Mouse (Mus musculus) skeletal muscle tissue, adult 2 months (tissue): Measurements from ENCODE around the gene Slc35c1.

ENCODE experiments used
- DNase-seq: peaks from one replicate; pipeline ENCODE4 v3.0.0-alpha.2; 2012; ENCODE audit warnings: low read depth, low spot score

Slc35c1 gene

DNA sequence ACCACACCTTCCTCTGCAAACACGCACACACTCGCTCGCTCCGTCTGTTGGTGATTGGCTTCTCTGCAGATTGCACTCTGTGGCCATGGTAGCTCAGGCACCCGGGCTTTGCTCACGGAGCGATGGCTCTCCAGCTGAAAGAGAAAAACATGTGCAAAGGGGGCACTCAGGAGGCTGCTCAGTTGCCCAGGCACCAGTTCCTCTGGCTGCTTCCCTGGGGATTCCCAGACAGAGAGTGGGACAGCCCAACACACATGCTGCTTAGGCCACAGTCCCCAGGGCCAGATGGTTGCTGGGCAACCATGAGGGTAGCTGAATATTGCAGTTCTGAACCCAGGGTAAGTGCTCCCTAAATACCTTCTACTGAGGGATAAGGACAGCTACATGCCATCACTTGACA lies 54.7 kb downstream of the Slc35c1 start:
- DNase-seq = no peak

DNA sequence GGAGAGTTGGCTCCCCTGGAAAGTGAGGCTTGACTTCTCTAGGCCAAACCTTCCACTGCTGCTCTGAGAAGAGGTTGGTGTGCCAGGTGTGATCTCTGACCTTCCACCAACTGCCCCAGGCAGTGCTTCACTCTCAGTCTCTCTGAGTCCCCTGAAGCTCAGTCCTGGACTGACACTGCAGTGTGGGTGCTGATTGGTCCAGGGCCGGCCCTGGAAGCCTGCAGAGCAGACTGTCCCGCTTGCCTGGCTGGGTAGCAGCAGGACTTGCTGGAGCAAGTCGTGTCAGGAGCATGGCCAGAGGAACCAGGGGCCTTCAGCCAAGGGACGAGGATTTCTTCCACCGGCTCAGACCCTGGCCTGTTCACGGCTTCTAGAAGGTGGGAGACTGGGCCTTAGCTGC lies 55.6 kb downstream of the Slc35c1 start:
- DNase-seq = no peak

DNA sequence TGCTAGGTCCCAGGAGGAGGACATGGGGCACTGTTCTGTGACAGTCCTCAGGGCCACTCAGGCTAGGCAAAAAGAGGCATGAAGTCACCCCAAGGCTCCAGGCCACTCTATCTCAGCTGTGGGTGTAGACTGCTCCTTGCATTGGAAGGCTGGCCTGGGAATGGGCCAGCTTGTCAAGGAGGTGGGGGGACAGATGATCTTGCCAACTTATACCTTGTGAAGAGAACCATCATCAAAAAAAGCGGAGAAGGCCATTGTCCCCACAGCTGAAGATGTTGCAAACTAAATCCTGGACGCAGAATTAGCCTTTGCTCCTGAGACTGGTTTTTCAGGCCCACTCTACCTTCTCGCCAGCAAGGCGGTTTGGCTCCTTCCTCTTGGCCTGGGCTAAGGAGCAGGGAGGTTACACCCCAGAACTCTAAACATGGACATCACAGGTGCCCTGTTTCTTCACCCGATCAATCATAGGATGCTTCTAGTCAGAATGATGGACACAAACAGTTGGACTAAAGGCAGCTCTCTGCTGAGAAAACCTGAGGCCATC lies 56.5 kb downstream of the Slc35c1 start:
- no peak for DNase-seq
